Mouse (Mus musculus): ENCODE measurements around the gene Zfp641.

Gene Zfp641

DNA sequence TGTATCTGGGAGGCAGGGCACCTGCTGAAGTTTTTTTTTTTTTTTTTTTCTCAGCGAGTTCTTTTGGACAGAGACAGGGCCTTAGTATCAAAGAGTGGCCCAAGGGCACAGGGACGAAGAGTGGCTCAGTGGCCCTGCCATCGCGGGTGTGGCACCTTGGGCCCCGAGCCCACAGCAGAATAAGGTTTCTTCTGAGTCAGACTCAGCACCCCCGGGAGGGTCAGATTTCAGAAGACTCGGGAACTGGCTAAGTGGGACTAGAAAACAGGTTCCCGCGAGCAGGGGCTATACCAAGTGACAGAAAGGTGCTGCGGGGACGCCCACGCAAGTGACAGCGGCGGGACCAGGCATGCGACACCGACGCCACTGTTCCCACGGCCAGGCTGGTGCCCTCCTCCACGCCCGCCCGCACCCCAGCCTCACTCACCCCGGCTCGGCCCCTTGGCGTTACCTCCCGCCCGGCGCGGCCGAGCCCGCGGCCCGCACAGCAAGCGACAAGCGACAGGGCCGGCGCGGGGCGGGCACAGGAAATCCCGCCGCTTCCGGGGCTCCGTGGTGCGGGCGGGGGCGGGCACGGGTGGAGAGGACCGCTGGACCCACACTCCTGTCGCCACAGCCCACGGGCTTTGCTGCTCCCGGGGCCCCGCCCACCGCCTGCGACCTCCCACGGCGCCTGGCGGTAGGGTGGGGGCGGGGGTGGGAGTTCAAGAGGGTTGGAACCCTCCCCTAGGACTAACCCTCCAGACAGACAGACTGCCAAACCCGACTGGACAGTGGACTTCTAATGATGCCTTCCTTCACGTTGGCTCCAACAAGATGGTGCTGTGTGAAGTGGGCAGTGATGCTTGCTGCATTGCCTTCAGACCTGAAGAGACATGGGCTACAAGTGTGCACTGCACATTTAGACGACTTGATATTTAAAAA lies at the start of gene Zfp641:
TSS of gene Zfp641 (minus strand) at position 534 of the 924 bp plus-strand sequence.
- in situ Hi-C loops (cut with MboI; ENCODE audit: low pct_unique_long_range_greater_than_20kb in 1 of 2, low sequenced_read_pairs in 2 of 2, unreplicated experiment in 1 of 2), result no loop called here

GRCm38 (mm10) chr15:98340887-98341286 lies 44.9 kb upstream of the Zfp641 start, which contains the start of gene Olfr284:
Gene Olfr284 (minus strand): TSS chr15:98340987.
- in situ Hi-C loops (cut with MboI; ENCODE audit: low pct_unique_long_range_greater_than_20kb in 1 of 2, low sequenced_read_pairs in 2 of 2, unreplicated experiment in 1 of 2), result no loop called here

DNA sequence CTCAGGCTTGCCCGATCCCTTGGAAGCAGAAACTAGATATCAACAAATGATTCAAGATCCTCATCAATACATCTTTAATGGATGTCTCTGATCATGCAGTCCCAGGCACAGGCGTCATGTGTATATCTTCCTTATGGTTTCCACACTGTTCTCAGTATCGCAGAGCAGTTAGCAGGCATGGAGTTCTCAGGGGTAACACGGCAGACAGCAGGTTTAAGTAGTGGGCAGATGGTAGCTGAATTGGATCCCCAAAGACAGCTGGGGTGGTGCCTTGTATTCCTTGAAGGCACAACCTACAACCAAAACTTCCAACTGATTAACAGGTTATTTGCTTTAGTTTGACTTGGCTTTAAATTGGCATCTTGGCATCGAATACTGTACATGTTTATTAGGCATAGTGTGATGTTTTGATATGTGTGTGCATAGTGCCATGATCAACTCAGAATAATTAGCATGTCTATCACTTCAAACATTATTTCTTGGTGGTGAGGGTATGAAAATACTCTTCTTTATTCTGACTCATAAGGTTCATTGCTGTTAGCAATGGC lies 21.3 kb upstream of the Zfp641 start, which contains the start of gene Olfr285:
TSS of gene Olfr285 (minus strand) at position 177 of the 548 bp plus-strand sequence.
- in situ Hi-C loops (cut with MboI; ENCODE audit: low pct_unique_long_range_greater_than_20kb in 1 of 2, low sequenced_read_pairs in 2 of 2, unreplicated experiment in 1 of 2), result no loop called here

DNA sequence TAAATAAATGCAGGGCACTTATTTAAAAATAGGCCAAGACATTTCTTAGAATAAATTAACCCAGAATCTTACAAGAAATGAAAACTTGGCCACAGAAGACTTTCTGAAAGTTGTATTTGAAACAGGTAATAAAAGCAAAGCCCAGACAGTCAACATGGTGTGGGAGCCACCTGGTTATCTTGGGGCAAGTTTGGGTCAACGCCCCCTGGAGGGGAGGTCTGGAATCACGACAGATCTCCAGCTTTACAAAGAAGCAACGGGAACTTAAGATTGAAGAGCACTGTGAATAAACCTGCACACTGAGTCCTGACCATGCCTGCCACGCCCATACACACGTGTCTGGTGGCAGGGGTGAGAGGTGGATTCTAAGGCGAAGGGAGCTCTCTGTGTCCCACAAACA lies 19.7 kb upstream of the Zfp641 start:
- in situ Hi-C loops (cut with MboI; ENCODE audit: low pct_unique_long_range_greater_than_20kb in 1 of 2, low sequenced_read_pairs in 2 of 2, unreplicated experiment in 1 of 2), result no loop called here

DNA sequence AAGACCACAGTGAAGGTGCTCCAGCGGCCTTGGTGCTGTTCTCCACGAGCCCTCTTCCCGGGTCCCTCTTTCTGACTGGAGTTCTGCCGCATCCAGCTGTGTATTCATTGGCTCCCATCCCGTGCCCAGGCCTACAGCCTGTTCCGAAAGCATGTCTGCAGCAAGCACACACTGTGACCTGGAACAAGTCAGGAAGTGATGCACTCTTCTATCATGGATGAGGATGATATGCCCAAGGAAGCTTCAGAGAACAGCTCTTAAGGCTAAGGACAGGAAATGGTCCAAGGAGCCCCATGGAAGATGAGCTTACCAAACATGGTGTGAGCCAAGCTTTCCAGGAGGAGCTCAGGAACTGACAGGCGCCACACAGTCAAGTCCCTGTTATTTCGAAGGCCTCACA lies 2.3 kb downstream of the Zfp641 start:
- in situ Hi-C loops (cut with MboI; ENCODE audit: low pct_unique_long_range_greater_than_20kb in 1 of 2, low sequenced_read_pairs in 2 of 2, unreplicated experiment in 1 of 2), result no loop called here

GRCm38 (mm10) chr15:98288566-98288965 lies 7.4 kb downstream of the Zfp641 start:
- in situ Hi-C loops (cut with MboI; ENCODE audit: low pct_unique_long_range_greater_than_20kb in 1 of 2, low sequenced_read_pairs in 2 of 2, unreplicated experiment in 1 of 2), result no loop called here

GRCm38 (mm10) chr15:98286418-98286817 lies 9.5 kb downstream of the Zfp641 start:
- in situ Hi-C loops (cut with MboI; ENCODE audit: low pct_unique_long_range_greater_than_20kb in 1 of 2, low sequenced_read_pairs in 2 of 2, unreplicated experiment in 1 of 2), result no loop called here

- in situ Hi-C loops (cut with MboI; ENCODE audit: low pct_unique_long_range_greater_than_20kb in 1 of 2, low sequenced_read_pairs in 2 of 2, unreplicated experiment in 1 of 2), result no loop called here
These were observed 38.2 kb downstream of the Zfp641 start for GRCm38 (mm10) chr15:98257776-98258175.

DNA sequence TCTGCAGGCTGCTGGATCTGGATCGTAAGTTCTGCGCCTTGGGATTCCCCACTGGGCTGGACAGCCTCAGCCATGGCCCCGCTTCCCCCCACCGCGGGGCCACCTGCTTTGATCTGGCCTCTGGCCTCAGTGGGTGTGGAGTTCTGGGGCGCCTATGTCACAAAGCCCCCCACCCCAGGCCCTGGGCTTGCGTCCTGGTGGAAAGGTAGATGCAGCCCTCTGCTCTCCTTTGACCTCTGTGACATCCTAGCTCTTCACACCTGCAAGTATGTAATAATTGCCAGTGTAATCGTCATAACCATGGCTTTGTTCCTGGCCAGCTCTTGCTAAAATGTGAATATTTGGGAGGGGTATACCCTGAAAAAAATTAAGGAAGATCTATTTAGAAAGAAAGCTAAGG lies 38.8 kb downstream of the Zfp641 start, which contains the start of gene H1fnt:
TSS of gene H1fnt (minus strand) at position 101 of the 400 bp plus-strand sequence.
- in situ Hi-C loops (cut with MboI; ENCODE audit: low pct_unique_long_range_greater_than_20kb in 1 of 2, low sequenced_read_pairs in 2 of 2, unreplicated experiment in 1 of 2), result no loop called here

DNA sequence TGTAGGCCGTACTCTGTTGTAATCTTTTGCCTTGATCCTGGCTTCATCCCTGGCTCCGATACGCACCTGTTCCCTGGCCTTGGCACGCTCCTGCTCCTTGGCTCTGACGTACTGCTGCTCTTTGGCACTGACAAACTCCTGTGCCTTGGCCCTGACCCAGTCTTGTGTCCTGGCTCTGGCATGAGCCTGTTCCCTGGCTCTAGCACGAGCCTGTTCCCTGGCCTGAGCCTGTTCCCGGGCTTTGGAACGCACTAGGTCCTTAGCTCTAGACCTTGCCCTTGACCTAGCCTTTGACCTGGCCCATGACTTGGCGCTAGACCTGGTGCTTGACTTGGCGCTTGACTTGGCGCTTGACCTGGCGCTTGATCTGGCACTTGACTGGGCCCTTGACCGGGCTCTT lies 39.7 kb downstream of the Zfp641 start:
- in situ Hi-C loops (cut with MboI; ENCODE audit: low pct_unique_long_range_greater_than_20kb in 1 of 2, low sequenced_read_pairs in 2 of 2, unreplicated experiment in 1 of 2), result no loop called here
